Mouse (Mus musculus) small intestine, adult 2 months (tissue): ENCODE data around the gene Ttll4.

Experiments
- CTCF ChIP-seq: fragments of 200-500 bp; IDR thresholded peaks from 2 replicates; pipeline ENCODE4 v1.5.1; 2012; ENCODE audit warnings: low read depth, mild to moderate bottlenecking, control low read depth, inconsistent platforms, low read length, moderate library complexity, mixed read lengths; ENCODE audit not compliant: insufficient replicate concordance, insufficient read length; ENCODE audit errors: extremely low read depth
- POLR2A ChIP-seq: fragments of 200-500 bp; IDR thresholded peaks from 2 replicates; pipeline ENCODE4 v1.6.1; 2012; ENCODE audit warnings: low read depth, mild to moderate bottlenecking, control low read depth, inconsistent platforms, low read length, moderate library complexity

DNA sequence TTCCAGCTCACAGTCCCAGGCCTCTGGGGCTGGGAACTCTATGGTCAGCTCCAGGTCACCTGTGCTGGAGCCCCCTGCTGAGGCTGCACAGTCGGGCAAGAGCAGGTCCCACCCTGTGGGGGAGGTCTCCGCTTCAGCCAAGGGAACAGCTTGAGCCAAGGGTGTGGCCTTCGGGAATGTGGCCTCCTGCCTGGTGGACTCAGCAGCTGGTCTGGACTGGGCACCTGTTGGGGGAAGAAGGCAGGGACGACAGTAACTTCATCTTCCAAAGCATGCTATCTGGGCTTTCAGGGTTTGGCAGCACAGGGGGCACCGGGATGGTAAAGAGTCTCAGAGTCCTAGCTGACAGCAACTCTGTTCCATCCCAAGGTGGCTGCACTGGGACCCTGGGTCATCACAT lies 85.8 kb downstream of the Ttll4 start:
- TF ChIP-seq CTCF = no peak
- TF ChIP-seq POLR2A = no peak
